Mouse (Mus musculus) ES-Bruce4 (cell line): ENCODE measurements around the gene Morc3.

Experiments used
- CTCF ChIP-seq: IDR thresholded peaks from one replicate; pipeline ENCODE4 v1.8.1; 2011; ENCODE audit warnings: low read depth, low read length
- EP300 ChIP-seq: IDR thresholded peaks from 2 replicates; pipeline ENCODE4 v1.6.1; 2011; ENCODE audit warnings: low read depth, low read length; ENCODE audit not compliant: insufficient read depth

- no peak for TF ChIP-seq CTCF
- TF ChIP-seq EP300, result no peak
Measured at GRCm38 (mm10) chr16:93850527-93850926, 18.6 kb downstream of the Morc3 start.
